Mouse (Mus musculus) liver, adult 2 months (tissue): ENCODE results near the gene Btbd2. TPM values are rescaled to one million over a fixed set of nuclear protein-coding genes. Genes with fewer than 3 reads are reported as not detected.

Experiments
- DNase-seq: peaks from one replicate; pipeline ENCODE4 v3.0.0-alpha.2; 2011; ENCODE audit warnings: low read depth, low spot score; ENCODE audit errors: extremely low read depth
- H3K27ac ChIP-seq: fragments of 200-500 bp; replicated peaks from 2 replicates; pipeline ENCODE4 v1.5.1; 2012; ENCODE audit warnings: low read depth, mild to moderate bottlenecking, control low read depth, inconsistent platforms, low read length; ENCODE audit not compliant: insufficient read depth
- H3K27me3 ChIP-seq: fragments of 200-500 bp; 2 replicates; pipeline ENCODE4 v1.6.1; 2012; ENCODE audit warnings: mild to moderate bottlenecking, moderate library complexity, low read length, inconsistent platforms; ENCODE audit not compliant: control insufficient read depth, insufficient read depth
- H3K36me3 ChIP-seq: fragments of 200-500 bp; 2 replicates; pipeline ENCODE4 v1.6.1; 2012; ENCODE audit warnings: low read length, inconsistent platforms; ENCODE audit not compliant: control insufficient read depth, insufficient read depth
- H3K4me1 ChIP-seq: fragments of 200-500 bp; 2 replicates; pipeline ENCODE4 v1.6.1; 2011; ENCODE audit warnings: low read length; ENCODE audit not compliant: control insufficient read depth, insufficient read depth
- H3K4me3 ChIP-seq: fragments of 200-500 bp; 2 replicates; pipeline ENCODE4 v1.5.1; 2011; ENCODE audit warnings: low read depth, mild to moderate bottlenecking, control low read depth, low read length, moderate library complexity; ENCODE audit not compliant: insufficient read depth
- H3K79me2 ChIP-seq: fragments of 200-500 bp; 2 replicates; pipeline ENCODE4 v1.6.1; 2012; ENCODE audit warnings: inconsistent platforms, mild to moderate bottlenecking, low read length, moderate library complexity; ENCODE audit not compliant: control insufficient read depth, insufficient read depth
- H3K9ac ChIP-seq: fragments of 200-500 bp; 2 replicates; pipeline ENCODE4 v1.6.1; 2012; ENCODE audit warnings: low read depth, mild to moderate bottlenecking, control low read depth, inconsistent platforms, low read length
- CTCF ChIP-seq: fragments of 200-500 bp; IDR thresholded peaks from 2 replicates; pipeline ENCODE4 v1.5.1; 2011; ENCODE audit warnings: low read depth, low read length, control low read depth
- POLR2A ChIP-seq: fragments of 200-500 bp; IDR thresholded peaks from 2 replicates; pipeline ENCODE4 v1.6.1; 2011; ENCODE audit warnings: low read length, control low read depth; ENCODE audit not compliant: insufficient read depth; ENCODE audit errors: extremely low read depth
- WGBS: fragments of 180-500 bp; shearing (Covaris S2); methylation state at CpG from one replicate; pipeline ENCODE4 v1.1.7; 2018; 5-methylcytosine and 5-hydroxymethylcytosine counted together
- polyA plus RNA-seq: library from polyadenylated mRNA; depleted of rRNA; stranded (reverse); fragments of >200 nt; gene quantifications from 2 replicates; pipeline ENCODE4 v1.2.3, GENCODE M21; 2012
- total RNA-seq: library from RNA; depleted of rRNA; stranded (reverse); fragments of >200 nt; gene quantifications from 2 replicates; pipeline ENCODE4 v1.2.3, GENCODE M21; 2014

Btbd2 gene
- total and polyA plus RNA-seq, 2 experiments, result 16.2 to 36.1 TPM

GRCm38 (mm10) chr10:80622661-80623456, 34.0 kb downstream of the Btbd2 start, which contains the start of gene Csnk1g2:
Gene Csnk1g2, plus strand, starts transcription at chr10:80622838.
- peak within 1 kb of the TSS; percentile 78 for H3K4me3 ChIP-seq
- H3K79me2 ChIP-seq, result peaks cover 46% of the 10 kb centered on the region
- H3K36me3 ChIP-seq, result no peaks in the 10 kb centered on the region
- H3K27ac ChIP-seq, result peak within 1 kb of the TSS; percentile 80
- TF ChIP-seq POLR2A, result 0 out of 2 replicates have a peak, but pooled peaks have one; percentile 58
- TF ChIP-seq CTCF, result no peak
- peaks cover 35% of the 10 kb centered on the region for H3K4me1 ChIP-seq
- DNase-seq, result no peak
- WGBS, result under 1% methylated on average over 82 of the region's 85 CpGs
- H3K9ac ChIP-seq, result peak within 1 kb of the TSS; percentile 88
- H3K27me3 ChIP-seq, result no peaks in the 10 kb centered on the region

GRCm38 (mm10) chr10:80621940-80622660, 34.8 kb downstream of the Btbd2 start:
- Histone ChIP-seq H3K9ac (peak overlapping the region; percentile 63), H3K27me3 (no peaks in the 10 kb centered on the region), H3K27ac (peak overlapping the region; percentile 80), H3K4me3 (peak overlapping the region; percentile 64), H3K79me2 (peaks cover 38% of the 10 kb centered on the region), H3K4me1 (peaks cover 30% of the 10 kb centered on the region), H3K36me3 (no peaks in the 10 kb centered on the region)
- DNase-seq, result peak; percentile 100
- TF ChIP-seq POLR2A (peak; percentile 92), CTCF (no peak)
- WGBS, result under 1% methylated on average over 64 of the region's 64 CpGs

GRCm38 (mm10) chr10:80621690-80621939, 35.3 kb downstream of the Btbd2 start:
- peaks cover 30% of the 10 kb centered on the region for H3K4me1 ChIP-seq
- peak overlapping the region; percentile 48 for H3K27ac ChIP-seq
- H3K9ac ChIP-seq, result peak overlapping the region; percentile 46
- H3K27me3 ChIP-seq, result no peaks in the 10 kb centered on the region
- H3K36me3 ChIP-seq, result no peaks in the 10 kb centered on the region
- no peak for DNase-seq
- H3K4me3 ChIP-seq, result peak overlapping the region; percentile 64
- WGBS, result 6% methylated on average over 9 of the region's 9 CpGs
- TF ChIP-seq POLR2A (no peak), CTCF (no peak)
- H3K79me2 ChIP-seq, result peaks cover 38% of the 10 kb centered on the region

GRCm38 (mm10) chr10:80620796-80621689, 35.8 kb downstream of the Btbd2 start:
- peak overlapping the region; percentile 87 for H3K27ac ChIP-seq
- H3K9ac ChIP-seq, result peak overlapping the region; percentile 46
- H3K36me3 ChIP-seq, result no peaks in the 10 kb centered on the region
- DNase-seq, result no peak
- peak overlapping the region; percentile 64 for H3K4me3 ChIP-seq
- TF ChIP-seq POLR2A, result no peak
- no peak for TF ChIP-seq CTCF
- WGBS, result 65% methylated on average over 16 of the region's 16 CpGs
- H3K27me3 ChIP-seq, result no peaks in the 10 kb centered on the region
- H3K4me1 ChIP-seq, result peaks cover 29% of the 10 kb centered on the region
- peaks cover 34% of the 10 kb centered on the region for H3K79me2 ChIP-seq

- 76% methylated on average over 9 of the region's 9 CpGs for WGBS
- H3K27ac ChIP-seq, result peak overlapping the region; percentile 87
Measured at GRCm38 (mm10) chr10:80620365-80620764, 36.5 kb downstream of the Btbd2 start.

More at GRCm38 (mm10) chr10:80620365-80620764, 36.5 kb downstream of the Btbd2 start:
- Histone ChIP-seq H3K4me3 (no peak overlapping the region), H3K9ac (no peak overlapping the region), H3K27me3 (no peaks in the 10 kb centered on the region), H3K79me2 (peaks cover 27% of the 10 kb centered on the region), H3K4me1 (peaks cover 23% of the 10 kb centered on the region), H3K36me3 (no peaks in the 10 kb centered on the region)
- peak; percentile 24 for DNase-seq
- TF ChIP-seq POLR2A, result no peak
- TF ChIP-seq CTCF, result no peak
